Mouse (Mus musculus): ENCODE results near the gene Parvg.
"Not testable (repeated sequence)": the region's sequence is repeated elsewhere in the genome, so short reads cannot be mapped to it uniquely, and the experiment has no call there.

The Parvg gene

GRCm38 (mm10) chr15:84323966-84324869, at the start of gene Parvg:
Gene Parvg, plus strand, starts transcription at chr15:84324026.
- DNase-seq (ENCODE audit: low read depth), result no peak

- no peak for DNase-seq (ENCODE audit: low read depth)
Measured at GRCm38 (mm10) chr15:84276066-84276465, 47.8 kb upstream of the Parvg start.

DNA sequence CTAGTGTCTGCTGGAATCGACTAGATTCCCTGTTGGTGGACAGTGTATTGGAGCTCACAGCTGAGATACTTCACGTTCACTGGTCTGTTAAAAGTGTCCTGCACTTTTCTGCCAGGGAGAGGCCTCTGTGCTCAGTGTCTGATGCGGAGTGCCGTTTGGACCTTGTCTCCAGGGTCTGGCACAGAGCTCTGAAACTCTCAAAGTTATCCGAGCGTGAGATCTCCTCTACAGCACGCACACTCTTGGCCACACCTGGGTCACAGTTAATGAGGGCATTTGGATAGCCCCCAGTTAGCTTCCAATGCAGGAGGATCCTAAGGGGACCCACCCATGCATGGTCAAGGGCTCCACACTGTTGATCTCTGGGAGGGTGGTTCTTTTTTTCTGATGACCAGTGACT, 45.7 kb upstream of the Parvg start:
- DNase-seq (ENCODE audit: low read depth), result no peak

- no peak for DNase-seq (ENCODE audit: low read depth)
Measured at GRCm38 (mm10) chr15:84278656-84279055, 45.2 kb upstream of the Parvg start.

- DNase-seq (ENCODE audit: low read depth), result peak; percentile 73
Measured at GRCm38 (mm10) chr15:84280309-84280708, 43.5 kb upstream of the Parvg start.

DNA sequence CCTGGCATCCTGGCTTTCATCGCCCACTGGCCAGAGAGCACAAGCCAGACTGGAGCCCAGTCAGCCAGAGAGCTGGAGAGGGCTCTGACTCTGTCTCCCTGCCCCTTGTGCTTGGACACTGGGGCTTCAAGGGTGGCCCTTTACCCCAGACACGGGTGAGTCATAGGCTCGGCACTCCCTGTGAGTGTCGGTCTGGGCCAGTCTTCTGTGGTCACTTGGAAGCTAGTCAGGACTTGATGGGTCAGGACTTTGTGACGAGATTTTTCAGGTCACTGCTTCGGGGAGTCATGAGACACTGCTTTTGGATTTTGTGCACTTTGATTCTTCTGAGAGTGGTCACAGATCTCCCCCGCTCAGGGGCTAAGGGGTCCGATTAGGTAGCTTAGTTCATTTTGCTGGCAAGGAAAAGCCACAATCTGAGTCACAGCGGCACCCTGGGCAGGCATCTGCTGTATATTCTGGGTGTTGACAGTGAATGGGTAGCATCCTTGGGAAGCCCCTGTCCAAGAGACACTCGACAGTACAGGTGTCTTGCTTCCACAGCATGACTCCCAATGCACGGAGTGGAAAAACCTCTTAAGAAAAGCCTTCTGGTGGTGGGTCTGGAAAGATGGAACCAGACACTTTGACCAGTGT, 43.0 kb upstream of the Parvg start:
- peak; percentile 77 for DNase-seq (ENCODE audit: low read depth)

- no peak for DNase-seq (ENCODE audit: low read depth)
Measured at GRCm38 (mm10) chr15:84282206-84283085, 41.4 kb upstream of the Parvg start.

DNA sequence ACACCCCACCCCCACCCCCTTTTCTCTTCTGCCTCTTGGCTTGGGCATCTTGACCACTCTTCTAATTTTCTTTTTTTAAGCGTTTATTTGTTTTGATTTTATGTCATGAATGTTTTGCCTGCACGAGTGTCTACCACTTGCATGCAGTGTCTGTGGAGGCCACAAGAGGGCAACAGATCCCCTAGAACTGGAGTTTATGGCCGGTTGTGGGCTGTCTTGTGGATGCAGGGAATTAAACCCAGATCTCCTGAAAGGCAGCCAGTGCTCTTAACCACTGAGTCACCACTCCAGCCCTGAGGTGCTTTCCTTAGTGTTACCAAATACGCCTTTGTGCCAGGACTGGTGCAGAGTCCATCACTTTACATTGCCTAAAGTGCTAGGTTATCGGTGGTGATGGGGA, 39.8 kb upstream of the Parvg start:
- DNase-seq (ENCODE audit: low read depth), result peak; percentile 53

GRCm38 (mm10) chr15:84285453-84285852, 38.4 kb upstream of the Parvg start:
- DNase-seq (ENCODE audit: low read depth), result no peak

DNA sequence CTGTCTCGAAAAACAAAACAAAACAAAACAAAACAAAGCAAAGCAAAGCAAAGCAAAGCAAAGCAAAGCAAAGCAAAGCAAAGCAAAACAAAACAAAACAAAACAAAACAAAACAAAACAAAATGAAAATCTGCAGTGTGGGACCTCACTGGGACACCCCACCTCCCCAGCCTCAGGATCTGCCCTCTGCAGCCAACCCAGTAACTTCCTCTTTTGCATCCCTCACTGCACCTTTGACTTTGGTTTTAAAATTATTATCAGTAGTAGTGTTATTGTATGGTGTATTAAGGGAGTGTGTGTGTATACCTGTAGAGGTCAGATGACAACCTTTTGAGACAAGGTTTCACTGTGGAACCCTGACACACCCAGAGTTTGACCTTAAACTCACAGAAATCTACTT, 34.9 kb upstream of the Parvg start:
- DNase-seq (ENCODE audit: low read depth), result not testable (repeated sequence)

DNA sequence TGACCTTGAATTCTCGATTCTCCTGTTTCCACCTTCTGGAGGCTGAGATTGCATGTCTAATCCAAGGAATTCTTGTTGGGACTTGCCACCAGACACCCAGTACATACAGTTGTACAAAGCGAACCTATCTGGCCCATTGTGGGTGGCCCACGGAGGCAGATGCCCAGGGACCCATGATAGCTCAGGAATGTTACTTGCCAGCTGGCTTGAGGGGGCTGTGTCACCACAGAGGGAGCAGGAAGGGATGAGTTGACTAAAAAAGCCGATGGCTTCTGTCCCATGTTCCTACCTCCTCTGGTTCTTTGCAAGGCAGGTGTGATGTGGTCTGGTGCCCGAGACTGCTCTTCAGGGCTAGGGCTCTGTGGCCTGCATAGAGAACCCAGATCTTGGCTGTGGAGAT, 32.7 kb upstream of the Parvg start:
- DNase-seq (ENCODE audit: low read depth), result no peak

DNA sequence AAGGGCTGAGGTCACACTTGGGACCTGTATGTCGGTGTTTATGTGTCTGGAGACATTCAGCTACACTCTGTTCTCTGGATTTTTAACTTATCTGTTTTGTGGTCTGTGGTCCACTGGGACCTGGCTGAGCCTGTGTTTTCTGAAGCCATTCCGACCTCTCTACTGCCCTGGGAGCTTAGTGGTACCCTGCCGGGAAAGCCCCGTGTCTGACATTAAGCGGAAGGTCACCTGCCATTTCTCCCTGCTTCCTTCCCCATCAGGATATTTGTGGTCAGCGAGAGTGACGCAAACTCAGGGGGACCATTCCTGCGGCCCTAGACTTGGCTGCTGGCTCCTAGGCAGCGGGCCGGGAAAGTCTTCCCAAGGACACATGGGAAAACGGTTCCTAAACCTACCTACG, 30.2 kb upstream of the Parvg start:
- DNase-seq (ENCODE audit: low read depth), result no peak

GRCm38 (mm10) chr15:84294391-84294790, 29.4 kb upstream of the Parvg start:
- DNase-seq (ENCODE audit: low read depth), result no peak

GRCm38 (mm10) chr15:84295225-84295624, 28.6 kb upstream of the Parvg start:
- peak; percentile 30 for DNase-seq (ENCODE audit: low read depth)

DNA sequence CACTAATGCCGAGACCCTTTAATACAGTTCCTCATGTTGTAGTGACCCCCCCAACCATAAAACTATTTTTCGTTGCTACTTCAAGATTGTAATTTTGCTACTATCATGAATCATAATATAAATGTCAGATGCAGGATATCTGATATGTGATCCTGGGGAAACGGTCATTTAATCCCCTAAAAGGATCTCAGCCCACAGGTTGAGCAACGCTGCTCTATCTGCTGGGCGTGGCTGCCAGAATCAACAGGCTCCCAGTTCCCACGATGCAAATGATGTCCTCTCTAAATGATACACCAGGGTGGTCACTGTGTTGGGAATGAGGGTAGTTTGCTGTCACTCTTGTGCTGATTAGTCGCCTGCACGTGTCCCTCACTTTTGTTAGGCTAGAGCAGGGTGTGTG, 26.4 kb upstream of the Parvg start:
- no peak for DNase-seq (ENCODE audit: low read depth)

- no peak for DNase-seq (ENCODE audit: low read depth)
Measured at GRCm38 (mm10) chr15:84298804-84299370, 24.9 kb upstream of the Parvg start.

- no peak for DNase-seq (ENCODE audit: low read depth)
Measured at GRCm38 (mm10) chr15:84299662-84300333, 24.0 kb upstream of the Parvg start.

GRCm38 (mm10) chr15:84300591-84300990, 23.2 kb upstream of the Parvg start:
- DNase-seq (ENCODE audit: low read depth), result no peak

DNA sequence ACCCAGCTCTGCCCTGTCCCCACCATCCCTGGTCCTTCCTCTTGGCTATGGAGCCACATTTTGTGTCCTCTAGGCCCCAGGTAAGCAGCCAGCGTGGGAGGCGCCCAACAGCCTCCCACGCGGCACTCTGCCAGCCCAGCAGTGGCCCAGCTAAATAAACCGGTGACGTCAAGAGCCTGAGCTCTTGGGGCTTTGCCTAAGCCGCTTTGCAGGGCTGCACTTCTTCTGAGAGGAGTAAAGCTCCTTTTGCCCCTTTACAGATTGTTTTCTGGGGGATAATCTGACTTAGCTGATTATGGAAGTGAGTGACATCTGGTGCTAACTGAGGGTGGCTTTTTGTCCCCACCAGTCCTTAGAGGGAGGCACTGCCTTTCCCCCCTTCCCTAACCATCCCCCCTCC, 22.8 kb upstream of the Parvg start:
- DNase-seq (ENCODE audit: low read depth), result no peak

GRCm38 (mm10) chr15:84301641-84302420, 22.0 kb upstream of the Parvg start:
- no peak for DNase-seq (ENCODE audit: low read depth)

GRCm38 (mm10) chr15:84303264-84303663, 20.6 kb upstream of the Parvg start:
- no peak for DNase-seq (ENCODE audit: low read depth)

All from NIH3T3 (cell line).